Mouse (Mus musculus): Measurements from ENCODE around the gene Rhebl1. TPM values are rescaled to one million over a fixed set of nuclear protein-coding genes. Genes with fewer than 3 reads are reported as not detected.

Rhebl1 gene
- polyA plus RNA-seq (2015; fragmentation: Nextera tagmentation; extraction: Ambion mirVana) = 9.4 and 9.7 TPM in 2 replicates

- H3K4me2 ChIP-seq (replicated peaks; ENCODE audit: low read depth) = peak within 1 kb of the TSS; percentile 95
- H3K9ac ChIP-seq (ENCODE audit: low read depth, low read length) = peak within 1 kb of the TSS; percentile 31; the same call in 1 of the 2 replicates
- H3K36me3 ChIP-seq (ENCODE audit: control insufficient read depth, insufficient read depth) = no peaks in the 10 kb centered on the region
- peak; percentile 20 for ATAC-seq
- peak; percentile 18; the same call in 1 of the 2 replicates for TF ChIP-seq CTCF (IDR thresholded peaks at IDR 0.05; ENCODE audit: low read depth)
- under 1% methylated on average over 77 of the region's 77 CpGs for WGBS
- H3K27ac ChIP-seq (ENCODE audit: low read depth, low read length) = no peak within 1 kb of the TSS
- peaks cover 16% of the 10 kb centered on the region for H3K4me1 ChIP-seq (replicated peaks; ENCODE audit: control insufficient read depth, insufficient read depth, low read length)
- H3K27me3 ChIP-seq (replicated peaks; ENCODE audit: control insufficient read depth, insufficient read depth, low read length) = peaks cover 54% of the 10 kb centered on the region
- no peaks in the 10 kb centered on the region for H3K9me3 ChIP-seq (ENCODE audit: control insufficient read depth)
- peak within 1 kb of the TSS; percentile 52 for H3K4me3 ChIP-seq (ENCODE audit: low read depth, low read length)
Measured at GRCm38 (mm10) chr15:98893940-98894745, at the start of gene Rhebl1. Gene Rhebl1 (minus strand): TSS chr15:98894540.

DNA sequence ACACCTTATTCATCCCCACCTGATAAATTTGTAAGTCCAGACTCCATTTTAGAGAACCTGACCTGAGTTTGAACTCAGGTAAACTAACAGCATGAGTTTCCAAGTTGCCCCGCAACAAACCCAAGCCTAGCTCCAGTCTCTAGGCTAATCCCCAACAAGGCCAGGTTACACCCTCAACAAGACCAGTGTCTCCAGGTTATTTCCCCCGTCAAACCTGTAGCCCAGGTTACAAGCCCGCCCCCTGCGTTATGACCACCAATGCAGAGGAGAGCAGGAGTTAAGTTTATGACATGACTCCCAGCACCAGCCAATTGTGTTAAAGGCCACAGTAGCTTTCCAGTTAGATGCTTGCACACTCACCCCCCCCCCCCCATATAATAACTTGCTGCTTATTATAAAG, 48.8 kb upstream of the Rhebl1 start:
- WGBS = 58% methylated on average over 4 of the region's 4 CpGs

DNA sequence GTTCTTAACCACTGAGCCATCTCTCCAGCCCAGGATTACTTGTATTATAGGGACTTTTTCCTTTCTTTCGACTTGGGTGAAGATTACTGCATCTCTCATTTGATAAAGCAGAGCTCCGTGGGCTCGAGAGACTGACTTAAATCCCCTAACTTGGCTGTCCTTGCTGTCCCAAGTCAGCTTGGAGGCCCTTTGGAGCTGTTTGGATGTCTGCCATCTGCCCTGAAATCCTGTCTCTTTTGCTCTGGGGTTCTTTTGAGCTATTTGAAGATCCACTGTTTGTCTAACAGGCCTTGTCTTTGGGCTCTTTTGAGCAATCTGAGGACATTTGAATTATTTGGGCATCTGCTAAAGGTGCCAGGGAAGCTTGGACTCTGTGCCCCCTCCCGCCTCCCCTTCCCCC, 47.7 kb upstream of the Rhebl1 start:
- ATAC-seq = no peak
- TF ChIP-seq CTCF (IDR thresholded peaks at IDR 0.05; ENCODE audit: low read depth) = no peak
- WGBS = 77% methylated on average over 4 of the region's 4 CpGs

More for the DNA sequence above, 48.8 kb upstream of the Rhebl1 start:
- H3K27ac ChIP-seq (ENCODE audit: low read depth, low read length) = no peak overlapping the region
- no peak for TF ChIP-seq CTCF (IDR thresholded peaks at IDR 0.05; ENCODE audit: low read depth)
- H3K36me3 ChIP-seq (ENCODE audit: control insufficient read depth, insufficient read depth) = no peaks in the 10 kb centered on the region
- H3K4me2 ChIP-seq (replicated peaks; ENCODE audit: low read depth) = no peak overlapping the region
- H3K4me3 ChIP-seq (ENCODE audit: low read depth, low read length) = no peak overlapping the region
- H3K9ac ChIP-seq (ENCODE audit: low read depth, low read length) = no peak overlapping the region
- no peaks in the 10 kb centered on the region for H3K9me3 ChIP-seq (ENCODE audit: control insufficient read depth)
- no peaks in the 10 kb centered on the region for H3K27me3 ChIP-seq (replicated peaks; ENCODE audit: control insufficient read depth, insufficient read depth, low read length)
- no peak for ATAC-seq
- H3K4me1 ChIP-seq (replicated peaks; ENCODE audit: control insufficient read depth, insufficient read depth, low read length) = no peaks in the 10 kb centered on the region

DNA sequence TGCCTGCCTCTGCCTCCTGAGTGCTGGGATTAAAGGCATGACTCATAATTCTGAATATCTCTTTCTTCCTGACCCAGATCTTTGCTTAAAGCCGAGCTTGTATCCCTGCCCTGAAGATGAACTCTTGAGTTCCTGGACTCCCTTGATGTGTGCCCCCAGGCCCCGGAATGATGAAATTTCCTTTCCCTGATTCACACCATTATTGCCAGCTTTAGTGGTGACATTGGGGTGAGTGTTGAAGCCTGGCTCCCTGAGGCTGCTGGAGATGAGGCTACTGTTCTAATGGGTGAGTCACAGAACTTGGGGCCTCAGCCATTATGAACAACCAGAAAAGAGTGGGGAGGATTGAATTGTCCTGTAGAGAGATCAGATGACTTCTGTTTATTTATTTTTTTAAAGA, 47.2 kb upstream of the Rhebl1 start:
- Histone ChIP-seq H3K4me2 (replicated peaks; ENCODE audit: low read depth) (no peak overlapping the region), H3K9me3 (ENCODE audit: control insufficient read depth) (no peaks in the 10 kb centered on the region), H3K27me3 (replicated peaks; ENCODE audit: control insufficient read depth, insufficient read depth, low read length) (no peaks in the 10 kb centered on the region), H3K27ac (ENCODE audit: low read depth, low read length) (no peak overlapping the region), H3K9ac (ENCODE audit: low read depth, low read length) (no peak overlapping the region), H3K4me1 (replicated peaks; ENCODE audit: control insufficient read depth, insufficient read depth, low read length) (no peaks in the 10 kb centered on the region), H3K4me3 (ENCODE audit: low read depth, low read length) (no peak overlapping the region), H3K36me3 (ENCODE audit: control insufficient read depth, insufficient read depth) (no peaks in the 10 kb centered on the region)
- no peak for TF ChIP-seq CTCF (IDR thresholded peaks at IDR 0.05; ENCODE audit: low read depth)
- 71% methylated on average over 2 of the region's 2 CpGs for WGBS
- no peak for ATAC-seq

More for the DNA sequence above, 47.7 kb upstream of the Rhebl1 start:
- Histone ChIP-seq H3K27ac (ENCODE audit: low read depth, low read length) (no peak overlapping the region), H3K9me3 (ENCODE audit: control insufficient read depth) (no peaks in the 10 kb centered on the region), H3K4me2 (replicated peaks; ENCODE audit: low read depth) (no peak overlapping the region), H3K4me3 (ENCODE audit: low read depth, low read length) (no peak overlapping the region), H3K36me3 (ENCODE audit: control insufficient read depth, insufficient read depth) (no peaks in the 10 kb centered on the region), H3K27me3 (replicated peaks; ENCODE audit: control insufficient read depth, insufficient read depth, low read length) (no peaks in the 10 kb centered on the region), H3K4me1 (replicated peaks; ENCODE audit: control insufficient read depth, insufficient read depth, low read length) (no peaks in the 10 kb centered on the region), H3K9ac (ENCODE audit: low read depth, low read length) (no peak overlapping the region)

DNA sequence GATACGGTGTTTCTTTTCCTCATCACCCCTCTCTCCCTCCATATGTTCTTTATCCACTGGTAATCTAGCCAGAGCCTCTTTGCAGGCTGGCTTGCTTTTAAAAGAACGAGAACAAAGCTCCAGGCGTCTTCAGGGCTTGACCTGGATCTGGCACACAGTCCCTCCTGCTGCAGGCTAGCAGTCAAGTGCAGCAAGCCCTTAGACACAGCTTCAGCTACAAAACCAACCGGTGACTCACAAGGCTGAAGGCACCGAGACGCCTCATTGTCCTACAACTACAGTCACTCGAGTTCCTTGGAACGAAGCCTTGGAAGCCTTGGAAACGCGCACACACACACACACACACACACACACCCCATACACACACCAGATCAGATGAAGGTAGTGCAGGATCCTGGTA, 46.5 kb upstream of the Rhebl1 start:
- WGBS = 79% methylated on average over 10 of the region's 10 CpGs
- Histone ChIP-seq H3K27me3 (replicated peaks; ENCODE audit: control insufficient read depth, insufficient read depth, low read length) (no peaks in the 10 kb centered on the region), H3K4me3 (ENCODE audit: low read depth, low read length) (no peak overlapping the region), H3K36me3 (ENCODE audit: control insufficient read depth, insufficient read depth) (no peaks in the 10 kb centered on the region), H3K27ac (ENCODE audit: low read depth, low read length) (no peak overlapping the region), H3K4me1 (replicated peaks; ENCODE audit: control insufficient read depth, insufficient read depth, low read length) (no peaks in the 10 kb centered on the region), H3K9me3 (ENCODE audit: control insufficient read depth) (no peaks in the 10 kb centered on the region), H3K4me2 (replicated peaks; ENCODE audit: low read depth) (no peak overlapping the region), H3K9ac (ENCODE audit: low read depth, low read length) (no peak overlapping the region)
- TF ChIP-seq CTCF (IDR thresholded peaks at IDR 0.05; ENCODE audit: low read depth) = no peak
- no peak for ATAC-seq

- H3K36me3 ChIP-seq (ENCODE audit: control insufficient read depth, insufficient read depth) = peaks cover 9% of the 10 kb centered on the region; the same call in 1 of the 2 replicates
- ATAC-seq = peak; percentile 96
- H3K9ac ChIP-seq (ENCODE audit: low read depth, low read length) = peak within 1 kb of the TSS; percentile 52
- under 1% methylated on average over 56 of the region's 58 CpGs for WGBS
- H3K4me1 ChIP-seq (replicated peaks; ENCODE audit: control insufficient read depth, insufficient read depth, low read length) = peaks cover 4% of the 10 kb centered on the region; the same call in 1 of the 2 replicates
- H3K9me3 ChIP-seq (ENCODE audit: control insufficient read depth) = no peaks in the 10 kb centered on the region
- TF ChIP-seq CTCF (IDR thresholded peaks at IDR 0.05; ENCODE audit: low read depth) = peak; percentile 27; the same call in 1 of the 2 replicates
- H3K27me3 ChIP-seq (replicated peaks; ENCODE audit: control insufficient read depth, insufficient read depth, low read length) = no peaks in the 10 kb centered on the region
- H3K27ac ChIP-seq (ENCODE audit: low read depth, low read length) = peak within 1 kb of the TSS; percentile 70
- H3K4me2 ChIP-seq (replicated peaks; ENCODE audit: low read depth) = peak within 1 kb of the TSS; percentile 76
- H3K4me3 ChIP-seq (ENCODE audit: low read depth, low read length) = peak within 1 kb of the TSS; percentile 66
Measured at GRCm38 (mm10) chr15:98934217-98934839, 40.0 kb upstream of the Rhebl1 start, which contains the start of gene Tuba1b. Gene Tuba1b (minus strand): TSS chr15:98934565.

Data from intestine, postnatal 0 days (tissue).